In genomic region chr12:103981646-103982360, GRCm38 (mm10) we compare ENCODE assay signal across 29 mouse cellular contexts. TPM values are rescaled to one million over a fixed set of nuclear protein-coding genes. Genes with fewer than 3 reads are reported as not detected.
DNase-seq lines count a peak whose midpoint lies in the region; ATAC-seq and TF ChIP-seq lines count a peak whose summit lies in the region.
"Had no signal": no experiment of that assay in that cellular context is flagged by ENCODE, and none has a peak within 500 bp of the region (broad histone marks: within the 10 kb centered on the region; RNA-seq: fewer than 3 reads in every experiment).

No protein-coding gene starts in this region.

- H3K9me3 ChIP-seq in forebrain, embryonic 15.5 days = no peaks in the 10 kb centered on the region
- no peaks in the 10 kb centered on the region; the same call in 1 of the 2 replicates for H3K9me3 ChIP-seq in forebrain, embryonic 10.5 days
- no peaks in the 10 kb centered on the region for H3K9me3 ChIP-seq in midbrain, embryonic 14.5 days (ENCODE audit: control insufficient read depth, low read length)
- H3K9me3 ChIP-seq in midbrain, embryonic 11.5 days (ENCODE audit: control insufficient read depth, low read length) = no peaks in the 10 kb centered on the region
- no peaks in the 10 kb centered on the region for H3K9me3 ChIP-seq in forebrain, postnatal 0 days (ENCODE audit: low read length)
- H3K9me3 ChIP-seq in midbrain, postnatal 0 days (ENCODE audit: low read length) = no peaks in the 10 kb centered on the region
- H3K9me3 ChIP-seq: intestine, embryonic 15.5 days; limb, embryonic 12.5 days; liver, embryonic 12.5 days; neural tube, embryonic 15.5 days had no signal

- H3K36me3 ChIP-seq in forebrain, embryonic 15.5 days = no peaks in the 10 kb centered on the region
- H3K36me3 ChIP-seq in forebrain, embryonic 10.5 days (replicated peaks) = no peaks in the 10 kb centered on the region
- H3K36me3 ChIP-seq in midbrain, embryonic 14.5 days (ENCODE audit: control insufficient read depth, insufficient read depth, low read length) = no peaks in the 10 kb centered on the region
- no peaks in the 10 kb centered on the region for H3K36me3 ChIP-seq in midbrain, embryonic 11.5 days (ENCODE audit: control insufficient read depth, insufficient read depth, low read length)
- no peaks in the 10 kb centered on the region for H3K36me3 ChIP-seq in forebrain, postnatal 0 days (ENCODE audit: insufficient read depth)
- H3K36me3 ChIP-seq in midbrain, postnatal 0 days (ENCODE audit: insufficient read depth, low read length) = no peaks in the 10 kb centered on the region
- H3K36me3 ChIP-seq: intestine, embryonic 15.5 days; limb, embryonic 12.5 days; liver, embryonic 12.5 days; neural tube, embryonic 15.5 days had no signal

- no peak for TF ChIP-seq CTCF in forebrain, postnatal 0 days (IDR thresholded peaks at IDR 0.05; ENCODE audit: low read depth)
- TF ChIP-seq CTCF in midbrain, postnatal 0 days (IDR thresholded peaks at IDR 0.05) = no peak

- no peaks in the 10 kb centered on the region for H3K4me1 ChIP-seq in forebrain, embryonic 15.5 days
- H3K4me1 ChIP-seq in forebrain, embryonic 10.5 days = no peaks in the 10 kb centered on the region
- no peaks in the 10 kb centered on the region for H3K4me1 ChIP-seq in midbrain, embryonic 14.5 days (ENCODE audit: control insufficient read depth, insufficient read depth, low read length)
- H3K4me1 ChIP-seq in midbrain, embryonic 11.5 days (ENCODE audit: control insufficient read depth, insufficient read depth, low read length) = no peaks in the 10 kb centered on the region
- H3K4me1 ChIP-seq in forebrain, postnatal 0 days (ENCODE audit: insufficient read depth) = 0 out of 2 replicates have a peak, but pooled peaks cover 4% of the 10 kb centered on the region
- H3K4me1 ChIP-seq in midbrain, postnatal 0 days (ENCODE audit: insufficient read depth, low read length) = peaks cover 3% of the 10 kb centered on the region; the same call in 1 of the 2 replicates
- H3K4me1 ChIP-seq: intestine, embryonic 15.5 days; limb, embryonic 12.5 days; liver, embryonic 12.5 days; neural tube, embryonic 15.5 days had no signal

- H3K4me3 ChIP-seq in forebrain, embryonic 15.5 days = no peak overlapping the region
- H3K4me3 ChIP-seq in forebrain, embryonic 10.5 days = no peak overlapping the region
- H3K4me3 ChIP-seq in midbrain, embryonic 14.5 days (replicated peaks; ENCODE audit: low read depth, low read length) = no peak overlapping the region
- H3K4me3 ChIP-seq in midbrain, embryonic 11.5 days (ENCODE audit: low read depth, low read length) = no peak overlapping the region
- no peak overlapping the region for H3K4me3 ChIP-seq in forebrain, postnatal 0 days (ENCODE audit: low read depth, low read length)
- H3K4me3 ChIP-seq in midbrain, postnatal 0 days (ENCODE audit: low read depth, low read length) = no peak overlapping the region
- H3K4me3 ChIP-seq: intestine, embryonic 15.5 days; limb, embryonic 12.5 days; liver, embryonic 12.5 days; neural tube, embryonic 15.5 days had no signal

- no peak overlapping the region for H3K9ac ChIP-seq in forebrain, embryonic 15.5 days (replicated peaks)
- no peak overlapping the region for H3K9ac ChIP-seq in midbrain, embryonic 14.5 days (replicated peaks; ENCODE audit: low read length)
- no peak overlapping the region for H3K9ac ChIP-seq in midbrain, embryonic 11.5 days (ENCODE audit: low read length)
- H3K9ac ChIP-seq in forebrain, postnatal 0 days = no peak overlapping the region
- 0 out of 2 replicates have a peak overlapping the region, but pooled peaks have one; percentile 5 for H3K9ac ChIP-seq in midbrain, postnatal 0 days (replicated peaks; ENCODE audit: low read length, poor library complexity, severe bottlenecking)
- H3K9ac ChIP-seq: intestine, embryonic 15.5 days; limb, embryonic 12.5 days; liver, embryonic 12.5 days; neural tube, embryonic 15.5 days had no signal

- H3K27ac ChIP-seq in forebrain, embryonic 15.5 days (replicated peaks) = peak overlapping the region; percentile 12
- H3K27ac ChIP-seq in forebrain, embryonic 10.5 days = no peak overlapping the region
- H3K27ac ChIP-seq in midbrain, embryonic 14.5 days (replicated peaks; ENCODE audit: low read depth, low read length) = no peak overlapping the region
- H3K27ac ChIP-seq in midbrain, embryonic 11.5 days (ENCODE audit: low read depth, low read length) = no peak overlapping the region
- peak overlapping the region; percentile 24; the same call in 1 of the 2 replicates for H3K27ac ChIP-seq in forebrain, postnatal 0 days (ENCODE audit: low read depth, low read length)
- H3K27ac ChIP-seq in midbrain, postnatal 0 days (ENCODE audit: low read depth, low read length) = 0 out of 2 replicates have a peak overlapping the region, but pooled peaks have one; percentile 8
- H3K27ac ChIP-seq: intestine, embryonic 15.5 days; limb, embryonic 12.5 days; liver, embryonic 12.5 days; neural tube, embryonic 15.5 days had no signal

- peak; percentile 67 for ATAC-seq in forebrain, embryonic 15.5 days (replicated peaks)
- ATAC-seq in midbrain, embryonic 14.5 days (ENCODE audit: low FRiP score, low TSS enrichment) = no peak
- ATAC-seq in midbrain, embryonic 11.5 days (ENCODE audit: low FRiP score) = no peak
- ATAC-seq in forebrain, postnatal 0 days = peak; percentile 84
- ATAC-seq in midbrain, postnatal 0 days (ENCODE audit: low FRiP score) = peak; percentile 55; the same call in 1 of the 2 replicates
- ATAC-seq: intestine, embryonic 15.5 days; liver, embryonic 12.5 days had no signal

- WGBS in forebrain, embryonic 15.5 days = 66% methylated on average over 7 of the region's 7 CpGs
- 87% methylated on average over 7 of the region's 7 CpGs for WGBS in forebrain, embryonic 10.5 days
- WGBS in midbrain, embryonic 14.5 days = 77% methylated on average over 7 of the region's 7 CpGs
- 83% methylated on average over 7 of the region's 7 CpGs for WGBS in midbrain, embryonic 11.5 days
- whole genome bisulfite sequencing in forebrain, postnatal 0 days = 62% methylated on average over 7 of the region's 7 CpGs
- 69% methylated on average over 7 of the region's 7 CpGs for WGBS in midbrain, postnatal 0 days

- H3K4me2 ChIP-seq in forebrain, embryonic 15.5 days (replicated peaks) = no peak overlapping the region
- no peak overlapping the region for H3K4me2 ChIP-seq in midbrain, embryonic 14.5 days (ENCODE audit: low read length)
- no peak overlapping the region for H3K4me2 ChIP-seq in midbrain, embryonic 11.5 days
- H3K4me2 ChIP-seq in forebrain, postnatal 0 days (ENCODE audit: low read depth) = no peak overlapping the region
- H3K4me2 ChIP-seq in midbrain, postnatal 0 days (ENCODE audit: low read depth, low read length, poor library complexity, severe bottlenecking) = no peak overlapping the region
- H3K4me2 ChIP-seq: heart, embryonic 11.5 days; intestine, embryonic 15.5 days; limb, embryonic 12.5 days; liver, embryonic 12.5 days; neural tube, embryonic 15.5 days had no signal

- no peak for DNase-seq in forebrain, embryonic 10.5 days (ENCODE audit: extremely low spot score, low spot score)
- peak; percentile 16 for DNase-seq in midbrain, embryonic 14.5 days
- DNase-seq in midbrain, embryonic 11.5 days (ENCODE audit: low spot score, missing footprints) = no peak
- DNase-seq in forebrain, postnatal 0 days = peak; percentile 64
- peak; percentile 34 for DNase-seq in midbrain, postnatal 0 days (ENCODE audit: low spot score)
- DNase-seq in heart, postnatal 4 days = no peak
- DNase-seq: adrenal gland, postnatal 25 days; cerebellum, adult 18-20 months; cerebellum, postnatal 36 days; gastrocnemius, postnatal 14 days; heart, adult 11 months; kidney, adult 8-10 months; kidney, postnatal 14 days; lung, adult 18-20 months; lung, postnatal 10 days; right cerebral cortex, adult 18-20 months; right cerebral cortex, postnatal 4 days; thymus, postnatal 14 days had no signal

- no peaks in the 10 kb centered on the region for H3K27me3 ChIP-seq in forebrain, embryonic 15.5 days
- H3K27me3 ChIP-seq in forebrain, embryonic 10.5 days (ENCODE audit: poor library complexity, severe bottlenecking) = no peaks in the 10 kb centered on the region
- no peaks in the 10 kb centered on the region for H3K27me3 ChIP-seq in midbrain, embryonic 14.5 days (ENCODE audit: control insufficient read depth, insufficient read depth, low read length)
- H3K27me3 ChIP-seq in midbrain, embryonic 11.5 days (ENCODE audit: control insufficient read depth, insufficient read depth, low read length) = no peaks in the 10 kb centered on the region
- no peaks in the 10 kb centered on the region for H3K27me3 ChIP-seq in forebrain, postnatal 0 days (ENCODE audit: insufficient read depth, low read length)
- no peaks in the 10 kb centered on the region for H3K27me3 ChIP-seq in midbrain, postnatal 0 days (ENCODE audit: insufficient read depth, low read length)
- H3K27me3 ChIP-seq: intestine, embryonic 15.5 days; limb, embryonic 12.5 days; liver, embryonic 12.5 days; neural tube, embryonic 15.5 days had no signal

RNA-seq across cellular contexts. Expression of gene Serpina11, which starts 8.0 kb away (rescaled TPM):
- polyA plus RNA-seq in forebrain, embryonic 15.5 days (2015; fragmentation: Nextera tagmentation; extraction: Ambion mirVana) = not detected in 2 replicates
- not detected in 2 replicates for polyA plus RNA-seq in forebrain, embryonic 10.5 days (2016; fragmentation: Nextera tagmentation; extraction: Ambion mirVana)
- polyA plus RNA-seq in midbrain, embryonic 14.5 days (2014; fragmentation: Nextera tagmentation; extraction: Ambion mirVana) = not detected in 2 replicates
- polyA plus RNA-seq in midbrain, embryonic 11.5 days (2014; fragmentation: Nextera tagmentation; extraction: Ambion mirVana) = not detected in 2 replicates
- not detected in 2 replicates for total RNA-seq in forebrain, postnatal 0 days (2014; rRNA removed)
- not detected in 2 replicates for polyA plus RNA-seq in forebrain, postnatal 0 days (2015; fragmentation: Nextera tagmentation; extraction: Ambion mirVana)
- total RNA-seq in midbrain, postnatal 0 days (2014; rRNA removed) = not detected in 2 replicates
- not detected in 2 replicates for polyA plus RNA-seq in midbrain, postnatal 0 days (2015; fragmentation: Nextera tagmentation; extraction: Ambion mirVana)
- not detected for total RNA-seq in heart, postnatal 4 days (2021)
- total RNA-seq: adrenal gland, postnatal 25 days; ES-E14; gastrocnemius, postnatal 14 days; left cerebral cortex, postnatal 14 days had no signal
- polyA plus RNA-seq: heart, postnatal 0 days; hindbrain, embryonic 11.5 days; limb, embryonic 12.5 days; neural tube, embryonic 15.5 days; stomach, embryonic 14.5 days had no signal

RNA-seq across cellular contexts. Expression of gene Serpina1e, which starts 23.0 kb away (rescaled TPM):
- 1.5 TPM in 1 of 2 replicates, not detected in the other for polyA plus RNA-seq in forebrain, embryonic 15.5 days (2015; fragmentation: Nextera tagmentation; extraction: Ambion mirVana)
- polyA plus RNA-seq in forebrain, embryonic 10.5 days (2016; fragmentation: Nextera tagmentation; extraction: Ambion mirVana) = not detected in 2 replicates
- not detected in 2 replicates for polyA plus RNA-seq in midbrain, embryonic 14.5 days (2014; fragmentation: Nextera tagmentation; extraction: Ambion mirVana)
- not detected in 2 replicates for polyA plus RNA-seq in midbrain, embryonic 11.5 days (2014; fragmentation: Nextera tagmentation; extraction: Ambion mirVana)
- total RNA-seq in forebrain, postnatal 0 days (2014; rRNA removed) = not detected in 2 replicates
- polyA plus RNA-seq in forebrain, postnatal 0 days (2015; fragmentation: Nextera tagmentation; extraction: Ambion mirVana) = not detected in 2 replicates
- total RNA-seq in midbrain, postnatal 0 days (2014; rRNA removed) = not detected in 2 replicates
- not detected in 2 replicates for polyA plus RNA-seq in midbrain, postnatal 0 days (2015; fragmentation: Nextera tagmentation; extraction: Ambion mirVana)
- total RNA-seq in heart, postnatal 4 days (2021) = under 1 TPM in 1 of 2 experiments, not detected in 1; 0.41 TPM
- total RNA-seq: ES-E14; gastrocnemius, postnatal 14 days; left cerebral cortex, postnatal 14 days had no signal
- polyA plus RNA-seq: hindbrain, embryonic 11.5 days; limb, embryonic 12.5 days had no signal

RNA-seq across cellular contexts. Expression of gene Serpina9, which starts 31.8 kb away (rescaled TPM):
- not detected in 2 replicates for polyA plus RNA-seq in forebrain, embryonic 15.5 days (2015; fragmentation: Nextera tagmentation; extraction: Ambion mirVana)
- polyA plus RNA-seq in forebrain, embryonic 10.5 days (2016; fragmentation: Nextera tagmentation; extraction: Ambion mirVana) = not detected in 2 replicates
- polyA plus RNA-seq in midbrain, embryonic 14.5 days (2014; fragmentation: Nextera tagmentation; extraction: Ambion mirVana) = not detected in 2 replicates
- not detected in 2 replicates for polyA plus RNA-seq in midbrain, embryonic 11.5 days (2014; fragmentation: Nextera tagmentation; extraction: Ambion mirVana)
- 0.38 TPM in 1 of 2 replicates, not detected in the other for total RNA-seq in forebrain, postnatal 0 days (2014; rRNA removed)
- polyA plus RNA-seq in forebrain, postnatal 0 days (2015; fragmentation: Nextera tagmentation; extraction: Ambion mirVana) = 0.15 and 0.23 TPM in 2 replicates
- 0.85 TPM in 1 of 2 replicates, not detected in the other for total RNA-seq in midbrain, postnatal 0 days (2014; rRNA removed)
- polyA plus RNA-seq in midbrain, postnatal 0 days (2015; fragmentation: Nextera tagmentation; extraction: Ambion mirVana) = 0.14 and 0.22 TPM in 2 replicates
- total RNA-seq in heart, postnatal 4 days (2021) = not detected
- total RNA-seq: adrenal gland, postnatal 25 days; gastrocnemius, postnatal 14 days had no signal
- polyA plus RNA-seq: hindbrain, embryonic 11.5 days; intestine, embryonic 15.5 days; limb, embryonic 12.5 days; liver, embryonic 12.5 days; neural tube, embryonic 15.5 days; stomach, embryonic 14.5 days had no signal

Comparison
In these comparisons a context has a peak if more than half of its experiments do, and no peak if none do; other contexts are left out.
1. ATAC-seq: peak in forebrain, embryonic 15.5 days (single experiment), forebrain, postnatal 0 days (single experiment) and midbrain, postnatal 0 days (single experiment); none in midbrain, embryonic 14.5 days (single experiment) and midbrain, embryonic 11.5 days (single experiment).
2. H3K27ac ChIP-seq: peak in forebrain, embryonic 15.5 days (single experiment), forebrain, postnatal 0 days (single experiment) and midbrain, postnatal 0 days (single experiment); none in forebrain, embryonic 10.5 days (single experiment), midbrain, embryonic 14.5 days (single experiment) and midbrain, embryonic 11.5 days (single experiment).
3. DNase-seq: peak in midbrain, embryonic 14.5 days (single experiment), forebrain, postnatal 0 days (single experiment) and midbrain, postnatal 0 days (single experiment); none in forebrain, embryonic 10.5 days (single experiment), midbrain, embryonic 11.5 days (single experiment) and heart, postnatal 4 days (single experiment).